Mouse (Mus musculus) small intestine, adult 2 months (tissue): Measurements from ENCODE around the gene Slc4a4.

Experiments
- CTCF ChIP-seq: fragments of 200-500 bp; IDR thresholded peaks from 2 replicates; pipeline ENCODE4 v1.5.1; 2012; ENCODE audit warnings: low read depth, mild to moderate bottlenecking, control low read depth, inconsistent platforms, low read length, moderate library complexity, mixed read lengths; ENCODE audit not compliant: insufficient replicate concordance, insufficient read length; ENCODE audit errors: extremely low read depth
- POLR2A ChIP-seq: fragments of 200-500 bp; IDR thresholded peaks from 2 replicates; pipeline ENCODE4 v1.6.1; 2012; ENCODE audit warnings: low read depth, mild to moderate bottlenecking, control low read depth, inconsistent platforms, low read length, moderate library complexity

- TF ChIP-seq CTCF (no peak), POLR2A (no peak)
Observed at GRCm38 (mm10) chr5:89027518-89028085, 141.0 kb downstream of the Slc4a4 start.
